Mouse (Mus musculus) spleen, postnatal 14 days (tissue): ENCODE measurements around the gene Top2a.
"Not testable (repeated sequence)": the region's sequence is repeated elsewhere in the genome, so short reads cannot be mapped to it uniquely, and the experiment has no call there.

Source experiments
- DNase-seq, 2 experiments: peaks; one replicate each; pipeline ENCODE4 v3.0.0; 2021 to 2022; ENCODE audit warnings: low spot score in 2 of 2

Gene Top2a

DNA sequence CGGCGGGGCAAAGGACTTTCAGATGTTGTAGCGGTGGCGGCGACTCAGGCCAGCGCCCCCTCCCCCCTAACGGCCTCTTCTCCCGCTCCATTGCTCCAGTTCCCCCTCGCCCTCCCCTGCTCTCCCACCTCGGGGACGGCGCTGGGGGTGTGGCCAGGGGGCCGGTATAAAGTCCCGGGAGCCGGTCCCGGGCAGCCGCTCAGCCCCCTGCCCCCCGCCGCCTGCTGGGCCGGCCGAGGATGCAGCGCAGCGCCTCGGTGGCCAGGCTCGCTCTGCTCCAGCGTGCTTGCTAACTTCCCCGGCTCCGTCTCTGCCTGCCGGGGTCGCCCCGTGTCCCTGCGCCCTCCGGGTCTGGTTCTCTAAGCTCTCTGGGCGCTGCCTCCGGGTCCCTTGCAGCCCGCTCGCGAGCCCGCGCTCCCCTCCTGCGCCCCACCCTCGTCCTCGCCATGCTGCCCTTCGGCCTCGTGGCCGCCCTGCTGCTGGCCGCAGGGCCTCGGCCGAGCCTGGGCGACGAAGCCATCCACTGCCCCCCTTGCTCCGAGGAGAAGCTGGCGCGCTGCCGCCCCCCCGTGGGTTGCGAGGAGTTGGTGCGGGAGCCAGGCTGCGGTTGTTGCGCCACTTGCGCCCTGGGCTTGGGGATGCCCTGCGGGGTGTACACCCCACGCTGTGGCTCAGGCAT lies 17.2 kb upstream of the Top2a start, which contains the start of gene Igfbp4:
Gene Igfbp4, plus strand, starts transcription at position 194 of the 679 bp plus-strand sequence.
- DNase-seq: peak in 1 of 2 experiments; percentile 25

GRCm38 (mm10) chr11:99040346-99040974 lies 16.5 kb upstream of the Top2a start:
- DNase-seq: no peak

GRCm38 (mm10) chr11:99039782-99040181 lies 15.8 kb upstream of the Top2a start:
- peak; percentile 42 to 54 for DNase-seq

DNA sequence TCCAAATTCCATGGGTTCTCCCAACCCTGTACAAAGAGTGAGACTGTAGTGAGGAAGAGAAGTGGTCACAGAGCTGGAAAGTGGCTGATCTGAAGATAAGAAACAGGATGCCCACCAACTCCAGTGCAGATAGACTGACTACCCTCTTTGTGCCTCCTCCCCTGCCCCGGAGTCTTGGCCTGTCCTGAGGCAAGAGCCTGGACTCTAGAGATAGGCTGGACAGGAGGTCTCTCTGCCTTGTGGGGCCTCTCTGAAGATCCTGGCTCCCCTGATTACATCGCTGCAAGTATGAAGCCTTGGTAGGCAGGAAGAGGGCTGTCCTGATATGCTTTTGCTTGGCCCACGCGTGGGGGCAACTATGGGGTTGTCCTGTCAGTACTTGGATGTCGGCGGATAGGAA lies 12.3 kb upstream of the Top2a start:
- no peak for DNase-seq

GRCm38 (mm10) chr11:99035350-99035749 lies 11.4 kb upstream of the Top2a start:
- no peak for DNase-seq

- DNase-seq: no peak
Observed at GRCm38 (mm10) chr11:99026899-99027440, 3.0 kb upstream of the Top2a start.

- no peak for DNase-seq
Observed at GRCm38 (mm10) chr11:99025878-99026277, 1.9 kb upstream of the Top2a start.

GRCm38 (mm10) chr11:99024468-99025134 lies 612 bp upstream of the Top2a start:
- DNase-seq: no peak

- DNase-seq: no peak
Observed at GRCm38 (mm10) chr11:99023094-99023493, 895 bp downstream of the Top2a start.

DNA sequence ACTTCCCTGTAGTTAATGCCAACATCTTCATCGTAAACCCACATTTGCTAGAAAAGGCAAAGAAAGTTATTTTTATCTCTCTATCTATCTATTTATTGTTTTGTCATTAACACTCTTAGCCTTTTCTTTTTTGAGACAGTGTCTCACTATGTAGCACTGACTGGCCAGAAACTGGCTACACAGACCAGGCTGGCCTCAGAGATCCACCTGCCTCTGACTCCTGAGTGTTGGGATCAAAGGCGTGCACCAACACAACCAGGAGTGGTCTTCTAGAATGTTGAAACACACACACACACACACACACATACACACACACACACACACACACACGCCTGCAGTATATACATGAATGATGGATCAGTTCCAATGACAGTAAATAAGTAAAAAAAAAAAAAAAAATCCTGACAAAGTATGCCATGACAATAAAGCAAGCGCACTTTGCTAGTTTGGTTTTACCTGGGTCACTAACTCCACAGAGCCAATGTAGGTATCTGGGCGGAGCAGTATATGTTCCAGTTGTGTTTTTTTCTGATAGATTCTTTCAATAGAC lies 1.5 kb downstream of the Top2a start:
- DNase-seq: no peak

DNA sequence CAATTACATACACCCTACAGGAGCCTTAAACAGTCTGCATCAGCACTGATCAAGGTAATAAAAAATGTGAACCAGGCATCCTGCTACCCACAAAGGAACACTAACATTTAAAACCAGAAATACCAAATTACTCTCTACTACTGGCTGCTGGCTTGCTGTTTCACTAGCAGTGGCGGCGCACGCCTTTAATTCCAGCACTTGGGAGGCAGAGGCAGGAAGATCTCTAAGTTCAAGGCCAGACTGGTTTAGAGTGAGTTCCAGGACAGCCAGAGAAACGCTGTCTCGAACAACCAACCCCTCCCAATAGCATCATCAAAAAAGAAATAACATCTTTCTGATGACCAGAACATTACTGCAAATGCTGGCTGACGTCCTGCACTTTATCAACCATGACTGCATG lies 4.1 kb downstream of the Top2a start:
- DNase-seq: no peak

GRCm38 (mm10) chr11:99013856-99014255 lies 10.1 kb downstream of the Top2a start:
- DNase-seq: no peak

GRCm38 (mm10) chr11:99010706-99011105 lies 13.3 kb downstream of the Top2a start:
- DNase-seq: no peak

DNA sequence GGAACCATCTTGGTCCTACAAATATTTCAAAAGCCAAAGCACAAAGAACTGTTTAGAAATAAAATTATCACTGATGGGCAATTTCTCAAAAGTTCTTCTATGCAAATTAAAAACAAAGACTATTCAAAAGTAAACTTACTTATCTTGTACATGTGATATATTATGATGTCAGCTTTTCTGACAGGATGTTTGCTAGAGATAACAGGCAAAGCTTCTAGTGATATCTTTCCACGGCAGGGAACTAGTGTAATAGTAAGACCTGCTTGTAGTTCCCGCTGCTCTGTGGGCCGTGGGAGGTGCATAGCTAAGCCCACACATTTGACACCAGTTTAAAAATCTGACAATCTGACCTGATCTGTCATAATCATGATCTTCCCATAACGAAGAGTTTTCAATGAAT lies 13.9 kb downstream of the Top2a start:
- no peak for DNase-seq

GRCm38 (mm10) chr11:99006788-99007187 lies 17.2 kb downstream of the Top2a start:
- no peak for DNase-seq

- no peak for DNase-seq
Observed at GRCm38 (mm10) chr11:98999243-98999642, 24.7 kb downstream of the Top2a start.

GRCm38 (mm10) chr11:98998776-98999175 lies 25.2 kb downstream of the Top2a start:
- no peak for DNase-seq

DNA sequence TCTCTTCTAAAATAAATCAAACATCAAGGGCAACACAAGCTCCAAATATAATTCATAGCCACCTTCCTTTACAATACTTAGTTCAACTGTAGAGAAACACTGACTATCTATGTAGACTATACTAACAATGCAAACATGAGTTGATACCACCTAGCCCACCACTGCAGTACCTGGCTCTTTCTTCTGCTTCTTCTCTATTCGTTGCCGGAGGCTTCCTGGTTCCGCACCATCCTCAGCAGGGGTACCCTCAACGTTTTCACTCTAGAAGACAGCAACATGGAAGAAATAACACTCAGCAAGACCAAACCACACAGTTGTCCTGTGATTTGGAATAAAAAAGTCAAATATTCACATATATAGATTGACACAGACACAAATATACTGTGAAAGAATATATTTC lies 26.3 kb downstream of the Top2a start:
- DNase-seq: no peak

DNA sequence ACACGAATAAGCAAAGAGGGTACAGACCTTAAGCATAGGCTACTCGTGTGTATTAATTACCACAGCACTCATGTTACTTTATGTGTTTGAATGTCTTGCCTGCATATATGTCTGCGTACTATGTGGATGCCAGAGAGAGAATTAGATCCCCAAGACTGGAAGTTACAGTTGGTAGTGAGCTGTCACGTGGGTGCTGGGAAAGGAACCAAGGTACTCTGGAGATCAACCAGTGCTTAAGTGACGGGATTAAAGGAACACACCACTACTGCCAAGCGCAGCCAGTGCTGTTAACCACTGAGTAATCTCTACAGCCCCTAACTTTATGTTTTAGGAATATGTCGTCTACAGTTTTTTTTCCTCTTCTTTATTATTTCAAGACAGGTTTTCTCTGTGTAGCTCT lies 28.0 kb downstream of the Top2a start:
- no peak for DNase-seq

DNA sequence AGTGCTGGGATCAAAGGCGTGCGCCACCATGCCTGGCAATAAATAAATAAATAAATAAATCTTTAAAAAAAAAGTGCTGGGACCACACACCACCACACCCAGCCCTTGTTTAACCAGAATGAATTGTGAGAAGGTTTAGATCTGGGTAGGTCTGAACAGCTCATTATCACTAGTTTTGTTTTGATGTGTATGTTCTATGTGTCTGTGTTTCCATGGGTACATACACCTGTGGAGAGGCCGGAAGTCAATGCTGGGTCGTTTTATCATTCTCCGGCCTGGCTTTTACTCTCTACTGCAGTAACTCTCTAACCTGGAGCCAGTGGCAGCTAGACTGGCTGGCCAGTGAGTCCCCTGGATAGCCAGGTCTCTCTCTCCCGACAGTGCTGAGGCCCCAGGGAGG lies 33.1 kb downstream of the Top2a start:
- no peak for DNase-seq

DNA sequence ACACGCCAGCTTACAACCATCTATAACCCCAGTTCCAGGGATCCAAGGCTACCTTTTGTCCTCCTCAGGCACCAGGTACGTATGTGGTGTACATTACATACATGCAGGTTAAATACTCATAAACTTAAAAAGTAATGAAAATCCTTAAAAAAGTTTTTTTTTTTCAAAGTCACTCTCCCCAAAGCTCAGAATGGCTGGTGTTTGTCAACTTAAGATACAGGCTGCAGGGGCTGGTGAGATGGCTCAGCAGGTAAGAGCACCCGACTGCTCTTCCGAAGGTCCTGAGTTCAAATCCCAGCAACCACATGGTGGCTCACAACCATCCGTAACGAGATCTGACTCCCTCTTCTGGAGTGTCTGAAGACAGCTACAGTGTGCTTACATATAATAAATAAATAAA lies 35.7 kb downstream of the Top2a start:
- not testable (repeated sequence) for DNase-seq

DNA sequence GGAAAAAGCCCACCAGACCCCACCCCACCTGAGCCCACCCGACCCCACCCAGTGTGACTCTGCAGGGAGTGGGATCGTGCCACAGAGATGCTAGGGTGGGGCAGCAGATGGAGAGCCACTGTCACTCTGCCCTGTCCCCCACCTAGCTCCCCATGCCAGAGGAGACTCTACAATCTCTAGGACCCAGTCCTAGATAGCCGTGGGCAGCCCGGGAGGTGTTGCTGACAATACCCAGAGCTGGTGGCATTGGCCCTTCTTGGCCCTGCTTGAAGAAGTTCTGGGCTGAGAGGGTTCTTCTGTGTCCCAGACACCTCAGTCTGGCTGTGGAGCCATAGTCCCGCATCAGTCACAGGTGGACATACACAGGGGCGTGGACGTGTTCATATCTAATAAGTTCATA lies 38.4 kb downstream of the Top2a start:
- DNase-seq: no peak
